Mouse (Mus musculus): Measurements from ENCODE around the gene Itgae. TPM values are rescaled to one million over a fixed set of nuclear protein-coding genes. Genes with fewer than 3 reads are reported as not detected.

Itgae gene
- total RNA-seq, 4 experiments from 2014 or later = 0.22 to 0.38 TPM; not detected in 2

- no peak for DNase-seq (ENCODE audit: low spot score)
Measured at GRCm38 (mm10) chr11:73194444-73194843, 104.1 kb downstream of the Itgae start.

Other genes starting within 250 kb of the Itgae start
- 10 to 100 TPM in 3 of 4 experiments, 1 to 10 TPM in 1; 9.5 to 12.4 (median 11.2) TPM for gene Atp2a3, start 129.4 kb upstream of the Itgae start, total RNA-seq (2022)
- gene P2rx1, start 91.5 kb upstream of the Itgae start, total RNA-seq (2022) = under 1 TPM; 0.35 to 0.49 (median 0.43) TPM
- under 1 TPM; 0.53 to 0.84 (median 0.74) TPM for gene Camkk1, start 71.6 kb upstream of the Itgae start, total RNA-seq (2022)
- 1 to 10 TPM; 5.4 to 6.6 (median 5.6) TPM for gene Ncbp3, start 42.8 kb upstream of the Itgae start, total RNA-seq (2022)
- under 1 TPM; 0.08 to 0.37 (median 0.14) TPM for gene Haspin, start 47.7 kb downstream of the Itgae start, total RNA-seq (2022)
- gene P2rx5, start 69.8 kb downstream of the Itgae start, total RNA-seq (2022) = 10 to 100 TPM; 14.2 to 19.7 (median 16.6) TPM
- gene Emc6, start 86.5 kb downstream of the Itgae start, total RNA-seq (2022) = 10 to 100 TPM; 80.9 to 93.8 (median 89.9) TPM
- gene Tax1bp3, start 86.5 kb downstream of the Itgae start, total RNA-seq (2022) = 10 to 100 TPM; 36.7 to 52.6 (median 46.8) TPM
- gene Ctns, start 108.5 kb downstream of the Itgae start, total RNA-seq (2022) = 1 to 10 TPM; 7.5 to 10.0 (median 9.6) TPM
- gene Shpk, start 108.9 kb downstream of the Itgae start, total RNA-seq (2022) = 1 to 10 TPM in 3 of 4 experiments, under 1 TPM in 1; 0.68 to 1.7 (median 1.4) TPM
- under 1 TPM in 1 of 4 experiments, not detected in 3; 0.09 TPM for gene Trpv1, start 143.7 kb downstream of the Itgae start, total RNA-seq (2022)
- gene Trpv3, start 176.8 kb downstream of the Itgae start, total RNA-seq (2022) = under 1 TPM in 2 of 4 experiments, not detected in 2; 0.06 TPM
- 1 to 10 TPM; 2.5 to 3.4 (median 2.8) TPM for gene Aspa, start 239.0 kb downstream of the Itgae start, total RNA-seq (2022)
- gene Gm49340, start 239.2 kb downstream of the Itgae start, total RNA-seq (2022) = not detected
- not detected for gene Spata22, start 239.2 kb downstream of the Itgae start, total RNA-seq (2022)